Mouse (Mus musculus) layer of hippocampus, adult 8-10 months (tissue): ENCODE data around the gene Mamdc4. TPM values are rescaled to one million over a fixed set of nuclear protein-coding genes. Genes with fewer than 3 reads are reported as not detected.

ENCODE experiments used
- DNase-seq, 2 experiments: peaks; one replicate each; pipeline ENCODE4 v3.0.0; 2022; ENCODE audit warnings: low spot score in 2 of 2
- total RNA-seq, 4 experiments: library from RNA; stranded (reverse); gene quantifications; 2 replicates each; pipeline ENCODE4 v1.2.4; 2022

Gene Mamdc4
- total RNA-seq, result 1 to 10 TPM in 3 of 4 experiments, under 1 TPM in 1; 0.96 to 3.8 (median 2.0) TPM

DNA sequence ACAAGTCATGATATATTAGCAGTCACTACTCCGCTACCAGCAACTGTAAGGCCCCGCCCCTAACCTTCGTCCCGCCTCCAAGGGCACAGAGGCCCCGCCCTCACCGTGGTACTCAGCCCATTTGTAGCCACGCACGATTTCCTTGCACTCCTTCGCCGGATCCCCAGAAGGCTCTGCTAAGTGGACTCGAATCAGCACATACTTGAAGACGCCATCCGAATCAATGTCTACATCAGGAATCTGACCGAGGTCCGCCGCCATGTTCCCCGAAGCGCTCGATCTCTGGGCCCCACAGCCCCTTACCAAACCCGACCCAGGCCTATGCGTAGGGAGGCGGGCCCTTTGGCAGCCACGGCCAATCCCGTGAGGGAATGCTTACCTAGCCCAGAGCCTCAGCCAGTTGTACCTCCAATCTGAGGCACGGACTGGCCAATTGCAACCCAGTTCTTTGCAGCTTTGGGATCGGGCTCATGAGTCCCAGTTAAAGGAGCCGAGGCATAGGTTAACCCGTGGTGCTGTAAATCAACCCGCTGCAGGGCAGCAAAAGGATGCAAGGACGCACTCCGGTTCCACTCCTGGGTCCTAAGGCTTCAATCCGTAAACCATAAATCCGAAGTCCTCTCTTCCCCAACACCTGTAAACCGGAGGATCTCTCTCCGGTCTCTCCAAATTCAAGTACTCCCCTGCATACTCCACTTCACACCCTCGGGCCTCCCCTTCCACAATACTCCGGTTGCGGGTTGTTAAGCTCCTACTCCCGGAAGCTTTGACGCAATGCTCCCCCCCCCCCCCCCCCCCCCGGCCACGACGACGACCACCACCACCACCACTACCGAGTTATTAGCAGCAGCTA, at the start of gene Mamdc4, which contains the start of gene Phpt1:
Gene Mamdc4 (minus strand): TSS at position 267 of the 853 bp plus-strand sequence.
Gene Phpt1 (minus strand): TSS at position 646 of the 853 bp plus-strand sequence.
- DNase-seq, result peak; percentile 98

DNA sequence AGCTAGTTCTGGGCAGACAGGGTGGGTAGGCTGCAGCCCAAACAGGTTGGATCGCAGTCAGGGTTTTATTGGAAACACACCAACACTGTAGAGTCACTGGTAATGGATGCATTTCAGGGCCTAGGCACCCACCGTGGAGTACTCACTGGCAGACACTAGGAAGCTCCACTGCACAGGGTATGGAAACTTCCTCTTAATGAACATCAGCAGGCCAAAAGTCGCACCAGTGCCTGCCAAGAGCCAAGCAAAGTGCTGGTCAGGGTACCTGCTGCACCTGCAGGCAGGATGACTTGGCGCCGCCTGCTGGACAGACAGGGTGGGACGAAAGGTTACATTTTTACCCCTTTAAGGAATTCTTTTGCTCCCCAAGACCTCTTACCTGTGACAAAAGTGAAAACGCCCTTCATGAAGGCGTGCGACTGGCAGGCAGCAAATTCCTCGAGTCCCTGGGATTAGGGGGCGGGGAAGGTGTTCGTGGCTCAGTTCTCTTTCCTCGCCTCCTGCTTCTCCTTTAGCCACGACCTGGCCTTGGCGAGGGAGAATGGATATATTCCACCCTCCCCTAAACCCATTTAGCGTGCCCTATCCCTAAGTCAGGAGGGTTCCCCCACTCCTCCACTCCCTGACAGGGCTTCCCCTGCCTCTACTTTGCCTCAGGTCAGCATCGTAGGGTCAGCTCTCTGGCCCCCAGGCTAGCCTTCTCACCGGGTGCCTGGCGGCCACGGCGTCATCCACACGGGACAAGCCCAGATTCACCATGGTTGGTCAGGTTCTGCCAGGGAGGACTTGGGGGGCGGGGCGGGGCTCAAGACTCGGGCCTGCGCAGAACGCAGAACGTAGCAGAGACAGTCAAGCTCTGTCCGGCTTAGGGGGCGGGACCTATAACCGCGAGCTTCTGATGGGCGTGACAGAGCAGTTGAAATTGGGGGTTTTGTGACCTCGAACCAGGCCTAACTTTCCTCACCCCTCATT, 46.9 kb upstream of the Mamdc4 start, which contains the start of gene Tmem141:
Gene Tmem141 (minus strand): TSS at position 777 of the 972 bp plus-strand sequence.
- peak; percentile 82 to 83 for DNase-seq

DNA sequence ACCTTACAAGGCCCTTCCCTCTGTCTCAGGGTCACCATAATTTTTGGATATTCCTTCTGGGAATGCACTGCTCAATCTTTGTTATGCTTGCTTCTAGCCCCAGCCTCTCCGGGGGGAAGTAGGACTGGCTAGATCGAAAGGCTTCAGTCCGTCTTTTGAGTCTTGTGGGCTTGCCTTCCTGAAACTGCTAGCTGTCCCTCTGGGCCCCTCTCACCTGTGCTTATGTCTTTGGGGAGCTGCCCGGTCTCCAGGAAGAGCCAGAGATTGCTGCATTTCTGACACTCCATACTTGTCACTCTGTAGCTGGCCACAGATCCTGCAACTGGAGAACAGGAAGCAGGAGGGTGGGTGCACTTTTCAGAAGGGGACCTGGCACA, 46.2 kb upstream of the Mamdc4 start:
- no peak for DNase-seq

DNA sequence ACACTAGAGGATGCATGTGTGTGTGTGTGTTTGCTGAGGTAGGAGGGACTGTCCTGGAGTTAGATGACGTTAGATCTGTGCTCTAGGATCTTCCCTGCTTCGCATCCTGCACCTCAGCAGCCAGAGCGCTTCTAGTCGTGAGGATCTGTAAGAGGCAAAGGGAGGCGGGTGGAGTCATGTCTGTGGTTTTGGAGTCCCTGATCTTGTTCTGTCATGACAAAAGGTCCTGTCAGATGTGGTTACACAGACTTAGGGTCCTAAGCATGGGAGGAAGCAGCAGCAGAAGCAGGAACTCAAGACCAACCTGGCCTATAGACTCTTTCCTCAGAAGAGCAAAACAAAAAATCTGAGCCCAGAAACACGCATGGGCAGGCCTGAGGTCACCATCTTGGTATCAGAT, 45.7 kb upstream of the Mamdc4 start:
- DNase-seq, result no peak

DNA sequence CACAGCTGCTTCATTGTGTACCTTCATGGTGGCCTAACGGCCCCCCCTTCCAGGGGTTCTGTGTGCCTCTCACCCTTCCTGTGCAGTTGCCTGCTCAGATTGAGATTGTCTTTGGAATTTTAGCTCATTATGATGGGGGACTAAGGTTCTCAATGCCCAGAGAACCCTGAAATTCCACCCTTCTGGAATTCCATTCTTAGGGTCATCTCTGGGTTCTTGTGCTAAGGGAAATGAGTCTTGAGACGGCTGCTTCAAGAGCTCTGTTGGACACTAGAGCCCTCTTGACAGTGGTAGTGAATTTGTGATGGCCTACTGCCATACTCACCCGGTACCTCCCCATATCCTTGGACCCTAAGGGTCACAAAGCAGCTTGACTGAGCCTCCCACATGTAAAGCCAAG, 42.9 kb upstream of the Mamdc4 start, which contains the start of gene Ccdc183:
Gene Ccdc183 (minus strand): TSS at position 101 of the 400 bp plus-strand sequence.
- no peak for DNase-seq

DNA sequence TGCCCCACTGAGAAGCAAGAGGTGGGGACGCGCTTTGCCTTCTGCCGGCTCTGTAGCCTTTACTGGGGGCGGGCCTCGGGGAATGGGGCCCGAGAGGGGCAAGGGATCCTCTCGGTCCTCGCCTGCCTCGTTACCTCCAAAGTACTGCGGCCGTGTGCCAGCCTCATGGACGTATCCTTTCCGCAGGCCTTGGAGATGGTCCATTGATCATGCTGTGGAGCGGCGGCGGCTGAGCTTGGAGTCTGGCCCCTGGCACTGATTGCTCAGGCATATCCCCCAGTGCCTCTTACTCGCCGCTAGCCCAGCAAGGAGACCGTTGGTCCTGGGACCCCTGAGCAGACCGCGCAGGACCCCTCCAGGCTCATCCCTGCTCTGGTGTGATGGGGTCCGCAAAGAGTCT, 41.8 kb upstream of the Mamdc4 start:
- no peak for DNase-seq

DNA sequence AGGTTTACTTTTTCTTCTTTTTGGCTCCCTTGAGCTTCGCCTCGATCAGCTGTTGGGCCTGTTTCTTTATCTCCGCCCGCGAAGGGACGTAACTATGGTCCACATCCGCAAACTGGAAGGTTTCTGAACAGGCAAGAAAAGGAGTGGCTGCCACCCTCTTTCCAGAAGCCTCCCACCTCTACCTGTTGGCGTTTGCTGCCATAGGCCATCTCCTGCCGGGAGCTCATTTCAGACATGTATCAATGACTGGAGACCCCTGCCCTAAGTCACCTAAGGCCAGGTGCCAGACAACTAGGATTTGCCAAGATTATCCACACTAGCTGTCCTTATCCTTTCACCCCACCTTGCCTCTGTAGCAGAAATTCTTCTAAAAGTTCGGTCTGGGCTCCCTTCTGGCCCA, 34.0 kb upstream of the Mamdc4 start:
- DNase-seq, result no peak

DNA sequence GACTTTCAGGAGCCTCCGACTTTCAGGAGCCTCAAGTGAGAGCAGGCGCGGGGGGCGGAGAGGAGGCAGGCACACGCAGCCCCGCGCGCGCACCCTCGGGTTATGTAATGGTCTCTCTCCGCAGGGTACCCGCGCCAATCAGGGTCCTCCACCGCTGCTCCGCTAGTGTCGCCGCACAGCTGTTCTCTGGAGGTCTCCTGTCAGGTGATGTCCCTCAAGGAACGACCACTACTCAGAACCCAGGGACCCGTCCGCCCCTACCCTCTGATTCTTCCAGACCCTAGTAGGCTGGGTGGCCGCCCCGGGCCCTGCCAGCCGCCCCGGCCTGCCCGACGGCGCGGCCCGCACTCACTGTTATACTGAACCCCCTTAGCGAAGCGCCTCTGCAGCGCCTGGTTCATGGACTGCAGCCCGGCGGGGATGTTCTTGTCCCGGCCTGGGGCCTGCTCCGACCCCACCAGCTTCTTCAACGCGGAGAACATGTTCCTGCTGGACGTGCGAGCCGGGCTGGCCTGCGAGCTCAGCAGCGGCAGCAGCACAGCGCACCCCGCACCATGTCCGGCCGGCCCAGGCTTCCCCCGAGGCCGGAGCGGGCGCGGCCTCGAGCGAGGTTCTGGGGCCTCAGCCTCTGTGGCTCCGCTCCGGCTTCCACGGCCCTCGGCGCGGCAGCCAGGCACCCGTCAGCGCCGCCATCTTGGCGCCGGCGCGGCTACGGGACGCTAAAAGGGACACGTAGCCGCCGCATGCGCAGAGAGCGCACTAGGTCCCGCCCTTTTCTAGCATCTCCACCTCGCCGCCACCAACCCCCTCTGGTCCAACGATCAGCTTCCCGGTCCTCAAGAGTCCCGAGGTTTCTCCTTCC, 33.3 kb upstream of the Mamdc4 start, which contains the start of gene Rabl6:
Gene Rabl6 (minus strand): TSS at position 761 of the 862 bp plus-strand sequence.
- DNase-seq, result peak; percentile 76 to 91

DNA sequence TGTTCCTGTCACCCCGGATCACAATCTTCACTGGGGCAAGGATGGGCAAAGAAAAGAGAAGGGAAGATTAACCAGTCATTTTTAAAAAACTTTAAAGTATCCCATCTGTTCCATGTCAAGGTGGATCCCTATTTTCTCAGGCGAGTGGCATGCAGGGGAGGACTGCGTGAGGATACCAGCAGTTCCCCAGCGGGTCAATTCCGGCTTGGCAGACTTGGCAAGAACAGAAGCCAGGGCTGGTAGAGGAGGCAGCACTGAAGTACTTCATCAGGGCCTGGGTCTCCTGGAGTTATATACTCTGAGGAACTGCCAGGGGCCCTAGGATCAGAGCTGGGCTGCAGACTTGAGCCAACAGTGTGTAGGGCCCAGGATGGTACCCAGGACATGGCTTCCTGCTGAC, 27.9 kb upstream of the Mamdc4 start:
- DNase-seq, result no peak

DNA sequence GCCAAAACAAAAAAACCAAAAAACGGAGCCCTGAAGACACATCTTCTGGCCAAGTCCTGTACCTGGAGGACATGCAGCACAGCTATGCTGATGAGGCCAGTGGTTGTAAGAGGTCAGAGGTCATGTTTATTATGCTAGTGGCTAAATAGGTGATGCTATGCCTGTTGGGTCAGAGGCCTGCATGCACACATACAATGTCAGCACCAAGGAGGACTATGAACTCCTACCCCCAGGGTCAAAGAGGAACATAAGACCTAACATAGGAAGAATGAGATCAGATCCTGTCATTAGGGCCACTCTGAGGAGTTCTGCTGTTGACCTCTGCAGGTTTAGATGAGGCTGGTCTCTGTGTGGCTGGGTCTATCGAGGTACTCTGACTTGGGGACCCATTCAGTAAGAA, 25.4 kb upstream of the Mamdc4 start:
- DNase-seq, result no peak

DNA sequence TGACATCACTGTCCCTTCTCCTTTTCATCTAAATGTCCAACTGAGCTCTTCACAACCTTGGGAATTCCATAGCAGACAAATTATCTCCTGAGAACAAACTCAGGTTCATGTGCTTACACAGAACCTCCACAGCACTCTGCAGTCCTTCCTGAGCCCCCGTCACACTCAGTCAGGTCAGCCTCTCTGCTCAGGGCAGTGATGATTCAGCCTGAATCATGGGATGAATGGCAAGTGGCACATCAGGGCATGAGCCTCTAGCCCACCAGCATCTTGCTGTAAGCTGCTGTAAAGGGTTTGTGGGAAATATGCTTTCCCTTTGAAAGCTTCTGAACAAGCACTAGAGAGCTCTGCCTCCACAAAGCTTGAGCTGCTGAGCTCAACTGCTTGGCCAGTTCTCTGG, 24.1 kb upstream of the Mamdc4 start:
- DNase-seq, result no peak

DNA sequence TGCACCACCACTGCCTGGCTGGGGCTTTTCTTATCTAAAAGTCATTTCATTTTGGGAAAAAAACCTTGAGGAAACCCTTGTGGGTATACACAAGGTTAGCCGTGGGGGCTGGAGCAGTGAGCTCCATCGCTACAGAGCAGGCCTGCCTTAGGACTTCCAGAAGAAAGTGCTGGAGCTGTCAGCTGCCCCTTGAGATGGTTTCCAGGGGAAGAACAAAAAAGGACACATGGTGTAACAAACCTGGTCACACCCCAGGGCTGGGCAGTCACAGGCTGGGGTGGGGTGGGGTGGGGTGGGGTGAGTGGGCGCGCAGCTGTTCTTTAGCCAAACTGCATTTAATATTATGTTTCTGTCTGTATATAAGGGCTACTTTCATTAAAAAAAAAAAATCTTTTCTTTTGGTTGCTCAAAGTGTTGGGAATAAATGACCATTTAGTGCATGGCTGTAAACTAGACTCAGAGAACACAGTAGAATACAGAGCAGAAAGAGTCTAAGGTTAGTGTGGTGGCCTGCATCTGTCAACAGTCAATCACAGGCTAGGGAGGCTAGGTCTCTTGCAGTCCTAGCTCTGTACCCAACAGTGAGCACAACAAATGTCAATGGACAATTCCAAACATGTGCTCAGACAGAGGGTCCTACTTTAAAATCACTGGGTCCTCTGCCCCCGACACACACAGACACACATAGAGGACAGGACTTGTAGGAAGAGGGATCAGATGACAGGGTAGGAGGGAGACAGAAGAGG, 22.3 kb upstream of the Mamdc4 start:
- DNase-seq, result no peak

DNA sequence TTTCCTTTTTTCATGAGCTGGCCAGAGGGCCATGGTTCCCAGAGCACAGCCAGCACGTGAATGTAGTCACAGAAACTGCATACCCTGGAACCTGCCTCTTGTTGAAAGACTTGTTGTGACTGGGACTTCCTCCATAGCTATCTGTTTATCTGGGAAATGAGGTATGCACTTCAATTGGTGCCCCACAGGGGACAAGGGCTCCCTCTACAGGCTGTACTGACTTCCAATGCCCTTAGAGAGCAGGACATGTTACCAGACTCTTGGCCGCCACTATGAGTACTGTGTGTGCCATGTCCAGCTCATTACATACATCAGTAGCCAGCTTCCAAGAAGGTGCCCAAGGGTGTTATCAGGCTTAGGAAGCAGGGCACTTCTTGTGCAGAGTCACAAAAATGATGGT, 17.2 kb upstream of the Mamdc4 start:
- DNase-seq, result peak; percentile 51 to 65

DNA sequence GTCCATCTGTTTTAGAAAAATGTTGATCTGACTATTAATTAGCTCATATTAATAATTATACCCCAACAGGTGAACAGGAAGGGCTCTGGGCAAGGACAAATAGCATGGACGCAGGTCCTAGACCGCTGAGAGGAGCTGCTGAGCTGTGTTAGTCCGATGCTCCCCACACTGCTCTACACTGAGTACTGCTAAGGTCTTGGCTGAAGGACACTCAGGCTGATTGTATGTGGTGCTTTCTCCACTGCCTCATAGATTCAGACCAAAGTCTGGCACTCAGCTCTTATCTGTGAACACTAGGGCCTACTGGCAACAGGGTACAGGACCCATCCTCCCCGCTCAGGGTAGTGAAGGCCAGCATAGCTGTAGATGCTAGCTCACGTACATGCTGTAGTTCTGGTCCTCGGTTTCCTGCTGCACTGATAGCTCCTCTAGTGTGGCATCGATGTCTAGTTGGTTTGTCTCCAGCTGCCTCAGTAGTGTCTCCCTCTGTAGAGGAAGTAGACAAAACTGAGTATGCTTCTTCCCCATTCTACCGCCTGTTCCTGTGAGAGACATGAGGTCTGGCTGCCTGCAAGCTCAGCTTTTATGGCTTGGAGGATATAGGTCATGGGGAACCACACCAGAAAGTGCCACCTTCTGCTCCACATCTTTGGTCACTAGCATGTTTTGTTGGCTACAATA, 13.7 kb upstream of the Mamdc4 start:
- DNase-seq, result no peak

DNA sequence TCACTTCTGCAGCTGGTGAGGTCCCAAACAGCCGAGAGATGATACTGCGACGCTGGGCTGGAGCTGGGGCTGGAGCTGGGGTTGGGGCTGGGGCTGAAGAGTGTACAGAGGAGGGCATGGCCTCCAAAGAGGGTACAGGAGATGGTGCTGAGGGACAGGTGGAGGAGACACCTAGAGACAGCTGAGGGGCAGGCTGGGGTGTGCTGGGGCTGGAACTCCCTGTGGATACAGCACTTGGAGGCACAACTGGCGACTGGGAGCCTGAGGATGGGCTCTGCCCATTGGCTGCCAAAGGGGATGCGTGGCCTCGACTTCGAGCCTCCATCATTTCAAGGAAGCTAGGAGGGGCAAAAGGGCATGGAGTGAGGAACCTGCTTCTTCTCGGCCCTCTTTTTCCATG, 12.6 kb upstream of the Mamdc4 start:
- DNase-seq, result no peak

DNA sequence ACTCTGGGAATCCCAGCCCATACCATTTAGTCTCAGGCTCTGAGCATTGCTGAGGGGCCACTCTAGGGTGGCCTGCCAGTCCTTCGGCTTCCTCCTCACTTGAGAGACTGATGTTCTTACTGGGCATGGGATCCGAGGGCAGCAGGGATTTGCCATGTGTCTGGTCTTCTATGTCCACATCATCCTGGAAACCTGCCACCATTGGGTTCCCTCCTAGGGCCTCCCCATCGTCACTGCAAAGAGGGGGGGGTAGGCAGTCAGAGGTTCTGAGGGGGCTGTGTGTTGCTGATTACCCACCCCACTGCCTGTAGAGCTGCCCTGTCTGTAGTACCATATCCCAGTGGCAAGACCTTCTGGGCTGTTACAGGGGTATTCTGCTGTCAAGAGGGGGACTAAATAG, 11.0 kb upstream of the Mamdc4 start:
- no peak for DNase-seq

DNA sequence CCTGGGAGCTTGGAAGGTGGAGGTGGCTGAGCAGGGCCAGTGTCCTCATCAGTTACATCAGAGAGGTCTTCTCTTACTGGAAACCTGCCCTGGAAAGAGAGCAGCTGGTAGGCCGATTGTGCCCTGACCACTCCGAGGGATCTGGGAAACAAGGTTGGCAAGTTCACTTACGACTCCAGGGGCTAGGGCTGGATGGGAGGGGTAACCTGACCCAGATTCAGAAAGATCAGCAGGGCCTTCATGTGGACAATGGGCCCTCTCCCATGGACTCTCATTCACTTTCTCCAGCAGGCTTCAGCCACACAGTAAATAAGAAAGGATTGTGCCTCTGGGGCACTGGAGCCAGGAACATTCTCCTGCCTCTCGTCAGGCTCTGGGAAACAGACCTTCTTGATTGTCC, 10.2 kb upstream of the Mamdc4 start:
- DNase-seq, result peak in 1 of 2 experiments; percentile 55

DNA sequence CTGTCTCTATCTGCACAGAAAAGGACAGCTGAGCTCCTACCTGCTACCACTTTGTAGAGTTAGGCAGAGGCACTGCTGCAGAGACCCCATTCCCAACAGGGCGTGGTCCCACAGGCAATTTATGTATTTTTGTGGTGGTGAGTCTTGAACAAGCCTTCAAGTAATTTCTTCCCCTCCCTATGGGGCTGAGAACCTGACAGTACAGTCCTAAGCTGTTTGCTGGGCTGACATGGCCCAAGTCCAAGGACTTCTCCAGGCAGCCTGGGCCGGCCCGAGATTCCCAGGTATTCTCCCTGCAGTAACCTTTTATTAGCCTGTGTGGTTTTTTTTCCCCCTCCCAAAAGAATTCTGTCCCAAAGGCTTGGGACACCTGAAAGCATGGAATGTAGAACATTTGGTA, 9.5 kb upstream of the Mamdc4 start:
- DNase-seq, result no peak

DNA sequence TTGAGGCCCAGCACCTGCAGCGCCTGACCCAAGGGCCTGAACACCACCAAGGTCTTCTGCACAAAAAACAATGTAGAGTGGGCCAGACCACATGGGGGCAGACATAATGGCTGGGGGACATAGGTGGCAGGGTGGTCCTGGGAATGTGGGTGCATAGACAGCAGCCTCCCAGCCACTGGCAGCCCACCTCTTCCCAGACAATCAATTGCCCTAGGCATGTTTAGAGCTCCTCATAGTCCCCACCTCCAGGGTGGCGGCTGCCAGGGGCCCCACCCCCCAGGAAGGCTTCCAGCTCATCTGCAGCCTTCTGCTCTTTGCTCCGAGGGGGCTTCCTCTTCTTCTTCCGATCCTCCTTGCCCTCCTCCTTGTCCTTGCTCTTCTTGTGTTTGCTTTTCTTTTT, 8.9 kb upstream of the Mamdc4 start:
- DNase-seq, result no peak

DNA sequence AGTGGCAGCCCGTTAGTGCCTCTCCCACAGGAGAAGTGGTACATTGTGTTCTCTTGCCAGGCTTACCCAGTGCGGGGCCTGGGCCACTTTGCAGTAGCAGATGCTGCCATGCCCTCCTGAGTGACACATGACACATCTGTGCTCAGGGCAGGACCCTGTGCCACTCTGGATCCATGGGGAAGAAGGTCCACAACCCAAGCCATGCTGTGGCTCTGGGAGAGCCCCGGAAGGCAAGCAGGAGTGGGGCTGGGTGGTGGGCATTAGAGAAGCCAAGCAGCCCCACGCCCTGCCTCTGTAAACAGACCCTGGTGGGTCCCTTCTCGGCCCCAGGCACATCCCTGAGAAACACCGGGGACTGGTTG, 8.5 kb upstream of the Mamdc4 start:
- no peak for DNase-seq
